Mouse (Mus musculus) 3134 (cell line): Measurements from ENCODE around the gene Fbxo47.

Experiments
- DNase-seq: peaks from one replicate; pipeline ENCODE4 v3.0.0-alpha.2; 2011; ENCODE audit warnings: low spot score; ENCODE audit not compliant: insufficient read length; ENCODE audit errors: extremely low read depth

The Fbxo47 gene

DNA sequence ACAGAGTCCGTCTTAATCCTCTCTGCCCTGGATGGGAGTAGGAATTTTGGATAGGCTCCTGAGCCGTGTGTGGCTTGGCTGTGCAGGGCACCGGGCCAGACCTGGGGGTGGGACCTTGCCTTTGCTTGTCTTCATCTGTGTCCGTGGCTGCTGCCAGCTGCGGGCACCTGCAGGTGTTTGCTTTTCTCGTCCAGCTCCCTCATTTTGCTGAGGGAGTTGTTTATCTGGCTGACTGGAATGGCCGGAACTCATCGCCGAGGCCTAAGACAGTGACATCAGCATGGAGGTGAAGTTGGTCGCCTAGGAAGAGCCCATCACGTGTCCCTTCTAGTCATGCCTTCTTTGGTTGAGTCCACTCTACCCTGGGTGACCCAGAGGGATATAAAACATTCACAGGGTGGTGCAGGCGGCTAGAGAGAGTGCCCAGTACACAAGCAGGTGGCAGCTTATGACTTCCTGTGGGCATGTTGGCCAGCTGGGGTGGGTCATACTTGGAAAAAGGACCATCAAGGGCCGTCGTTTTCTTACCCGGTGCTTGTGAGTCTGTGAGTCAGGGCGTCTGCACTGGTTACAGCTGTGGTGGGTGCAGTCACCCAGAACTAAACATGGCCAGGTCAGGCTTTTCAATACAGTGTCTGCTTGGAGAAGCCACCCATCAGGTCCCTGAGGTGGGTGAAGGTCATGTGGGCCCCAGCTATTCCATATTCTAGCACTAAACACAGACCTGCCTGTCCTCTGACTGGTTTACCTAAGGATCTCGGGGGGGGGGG, 70.0 kb downstream of the Fbxo47 start:
- peak; percentile 78 for DNase-seq

DNA sequence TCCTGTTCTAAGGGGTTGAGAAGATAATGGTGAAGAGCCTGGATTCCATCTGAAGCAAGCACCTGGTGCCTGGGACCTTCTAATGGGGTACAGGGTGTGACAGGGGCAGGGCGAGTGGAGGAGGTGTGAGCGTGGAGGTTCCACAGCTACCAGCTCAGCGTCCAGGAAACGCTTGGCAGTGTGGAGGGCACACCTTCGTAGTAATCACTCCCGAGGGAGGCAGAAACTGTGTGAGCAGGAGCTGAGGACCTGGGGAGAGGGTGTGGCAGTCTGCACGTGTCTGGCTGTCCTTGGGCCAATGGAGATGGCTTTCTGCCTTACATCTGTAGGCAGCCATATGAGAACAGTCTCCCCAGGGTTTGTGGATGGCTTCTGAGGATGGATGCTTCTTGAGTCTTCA, 70.9 kb downstream of the Fbxo47 start:
- DNase-seq, result no peak

DNA sequence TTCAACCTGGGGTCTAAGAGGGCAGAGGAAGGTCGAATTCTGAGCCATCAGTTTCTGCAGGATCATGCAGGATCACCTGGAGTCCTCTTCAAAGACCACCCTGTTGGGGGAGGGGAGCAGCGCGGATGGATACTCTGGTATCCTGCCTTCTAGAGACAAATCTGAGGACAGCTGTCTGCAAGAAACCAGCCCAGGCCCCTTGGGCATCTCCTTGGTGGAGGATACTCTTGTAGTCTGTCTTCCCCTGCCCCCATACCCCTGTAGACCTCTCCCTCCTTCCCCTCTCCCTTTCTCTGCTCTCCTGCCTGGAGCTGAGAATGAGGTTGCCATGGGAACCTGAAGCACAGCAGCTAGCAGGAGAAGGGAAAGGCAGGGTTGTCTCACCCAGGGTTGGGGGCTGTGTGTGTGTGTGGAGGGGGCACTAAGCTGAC, 71.4 kb downstream of the Fbxo47 start:
- no peak for DNase-seq

DNA sequence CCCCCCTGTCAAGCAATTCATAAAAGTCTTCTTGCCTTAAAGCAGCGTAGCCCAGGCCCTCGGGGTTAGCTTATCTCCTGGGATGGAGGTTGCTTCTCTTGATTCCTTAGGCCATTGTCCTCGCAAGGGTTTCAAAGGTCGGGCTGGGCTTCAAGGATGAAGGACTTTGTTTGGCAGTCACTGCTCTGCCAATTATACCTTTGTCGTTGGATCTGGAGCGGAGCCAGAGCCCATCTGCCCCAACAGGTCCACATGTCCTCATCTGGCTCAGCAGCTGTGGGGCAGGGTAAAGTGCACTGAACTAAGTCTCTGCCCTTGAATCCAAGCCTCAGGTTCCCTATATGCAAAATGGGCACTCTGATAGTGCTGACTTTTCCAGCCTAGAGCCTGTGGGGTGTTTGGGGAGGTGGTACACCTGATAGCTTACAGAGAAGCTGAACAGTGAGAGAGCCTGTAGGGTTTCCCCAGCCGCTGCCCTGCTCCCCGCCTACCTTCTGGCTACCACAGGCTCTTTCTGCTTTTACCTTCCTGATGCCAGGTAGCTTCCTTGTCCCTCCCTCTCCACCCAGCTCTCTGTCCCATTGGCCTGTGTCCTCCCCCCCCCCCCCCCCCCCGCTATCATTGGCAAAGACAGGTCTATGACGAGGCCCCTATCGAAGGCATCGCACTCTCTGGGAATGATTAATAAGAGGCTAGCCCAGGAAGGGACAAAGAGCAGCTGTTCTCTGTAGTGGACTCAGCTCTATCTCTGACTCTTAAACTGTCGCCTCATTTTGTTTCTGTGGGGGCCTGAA, 72.2 kb downstream of the Fbxo47 start:
- no peak for DNase-seq

DNA sequence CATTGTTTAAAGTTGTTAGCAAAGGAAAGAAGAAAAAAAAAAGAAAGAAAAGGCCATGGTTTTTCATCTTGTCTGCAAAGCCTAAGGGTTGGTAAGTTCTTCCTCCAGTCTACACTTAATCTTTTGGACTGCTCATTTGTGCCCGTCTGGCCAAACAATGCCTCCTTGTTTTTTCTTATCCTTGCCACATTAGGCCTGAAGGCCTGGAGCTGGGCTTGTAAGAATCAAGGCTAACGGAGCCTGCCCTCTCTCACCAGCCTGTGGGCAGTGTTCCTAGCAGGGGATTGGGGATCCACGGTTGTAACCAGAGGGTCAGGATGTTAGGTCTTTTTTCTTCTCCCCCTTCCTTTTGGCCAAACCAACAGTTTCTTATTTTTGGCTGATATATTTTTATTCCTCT, 73.0 kb downstream of the Fbxo47 start:
- DNase-seq, result no peak

DNA sequence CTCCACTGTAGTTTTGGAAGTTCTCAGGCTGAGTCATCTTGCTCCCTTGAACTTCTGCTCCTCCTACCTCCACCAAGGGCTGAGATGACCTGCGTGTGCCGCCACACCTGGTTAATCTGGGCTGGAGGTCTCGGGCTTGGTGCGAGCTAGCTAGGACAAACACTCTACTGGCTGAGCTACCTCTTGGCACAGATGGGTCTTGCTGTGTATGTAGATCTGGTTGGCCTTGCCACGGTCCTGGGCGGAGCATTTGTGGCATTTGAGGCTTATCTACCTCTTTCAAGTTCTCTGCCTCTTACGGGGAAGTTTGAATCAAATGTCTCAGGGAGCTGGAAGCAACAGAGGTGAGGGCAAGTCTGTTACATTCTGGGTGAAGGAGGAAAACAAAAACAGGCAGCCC, 73.6 kb downstream of the Fbxo47 start:
- DNase-seq, result peak; percentile 60

DNA sequence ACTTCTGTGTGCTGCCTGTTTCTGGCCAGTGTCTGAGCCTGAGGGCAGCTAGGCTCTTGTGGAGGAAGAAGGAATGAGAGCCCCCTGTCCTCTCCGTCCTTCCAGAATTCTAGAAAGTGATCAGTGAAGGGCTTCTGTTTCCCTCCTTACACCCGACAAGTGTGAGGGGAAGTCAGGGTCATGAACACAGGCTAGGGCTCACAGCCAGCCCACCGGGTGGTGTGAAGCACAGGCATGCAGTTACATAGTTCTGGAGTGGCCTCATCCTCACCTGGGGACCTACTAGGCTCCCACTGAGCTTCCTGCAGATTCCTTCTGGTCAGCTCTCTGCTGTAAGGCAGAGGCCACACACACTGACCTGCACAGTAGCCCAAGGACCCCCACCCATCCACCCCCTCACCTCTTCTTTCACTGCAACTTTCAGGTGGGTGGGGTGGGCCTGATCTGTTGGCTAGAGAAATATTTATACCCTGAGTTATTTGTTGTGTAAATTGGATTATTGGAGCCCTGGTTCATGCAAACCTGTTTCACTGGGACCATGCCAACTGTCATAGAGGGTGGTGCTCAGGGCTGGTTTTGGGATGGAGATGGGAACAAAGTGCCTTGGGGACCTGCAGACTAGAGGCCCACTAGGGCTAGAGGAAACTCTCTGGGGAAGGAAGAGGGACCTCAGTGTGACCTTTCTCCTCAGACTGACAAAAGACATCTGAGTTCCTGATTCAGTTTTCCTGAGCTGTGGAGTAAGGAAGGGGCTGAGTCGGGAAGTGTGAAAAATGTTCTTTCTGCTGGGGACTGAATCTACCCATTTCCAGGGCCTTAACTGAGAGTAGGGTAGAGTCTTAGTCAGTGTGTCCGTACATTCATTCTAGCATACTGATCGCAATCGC, 74.5 kb downstream of the Fbxo47 start:
- no peak for DNase-seq

DNA sequence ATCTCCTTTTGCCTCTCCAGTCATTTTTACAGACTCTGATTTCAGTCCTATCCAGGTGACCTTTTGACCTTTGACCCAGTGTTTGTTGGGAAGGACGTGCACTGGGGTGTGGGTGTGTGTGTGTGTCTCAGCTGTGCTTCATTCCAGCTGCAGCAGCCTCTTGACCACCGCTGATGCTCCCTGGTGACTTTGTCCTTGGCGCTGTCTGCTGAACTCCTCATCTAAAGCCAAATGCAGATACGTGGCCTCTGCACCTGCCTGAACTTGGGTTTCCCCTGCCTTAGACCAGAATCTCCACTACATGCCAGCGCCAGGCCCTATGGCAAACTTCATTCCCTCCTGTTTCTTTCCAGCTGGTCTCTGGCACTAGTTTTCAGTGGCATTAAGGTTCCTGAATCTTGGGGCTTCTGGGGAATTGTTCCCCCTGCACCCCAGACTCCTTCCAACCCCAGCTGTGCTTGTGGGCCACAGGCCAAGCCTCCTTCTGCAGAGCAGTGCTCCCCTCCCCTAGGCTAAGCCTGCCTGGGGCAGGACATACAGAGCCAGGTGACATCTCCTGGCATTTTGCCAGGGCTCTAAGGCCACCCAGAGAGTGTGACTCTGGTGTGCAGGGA, 75.2 kb downstream of the Fbxo47 start:
- DNase-seq, result peak; percentile 61

DNA sequence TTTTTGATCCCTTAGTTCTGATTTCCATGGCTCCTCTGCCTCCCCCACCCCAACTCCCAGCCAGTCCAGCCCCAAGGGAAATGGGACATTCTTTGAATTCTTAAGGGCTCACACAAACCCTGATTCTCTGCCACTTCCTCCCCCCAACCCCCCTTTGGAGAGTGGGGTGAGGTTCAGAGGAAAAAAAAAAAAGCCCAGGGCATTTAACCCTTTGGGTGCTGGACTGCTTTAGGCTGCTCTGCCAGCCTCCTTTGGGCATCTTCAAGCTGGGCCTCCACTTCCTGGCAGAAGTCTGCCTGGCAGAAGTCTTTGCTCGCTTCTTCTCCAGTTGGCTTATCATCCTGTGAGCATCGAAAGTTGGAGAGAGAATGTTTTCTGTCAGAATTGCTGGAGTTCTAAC, 75.9 kb downstream of the Fbxo47 start:
- DNase-seq, result peak; percentile 79

DNA sequence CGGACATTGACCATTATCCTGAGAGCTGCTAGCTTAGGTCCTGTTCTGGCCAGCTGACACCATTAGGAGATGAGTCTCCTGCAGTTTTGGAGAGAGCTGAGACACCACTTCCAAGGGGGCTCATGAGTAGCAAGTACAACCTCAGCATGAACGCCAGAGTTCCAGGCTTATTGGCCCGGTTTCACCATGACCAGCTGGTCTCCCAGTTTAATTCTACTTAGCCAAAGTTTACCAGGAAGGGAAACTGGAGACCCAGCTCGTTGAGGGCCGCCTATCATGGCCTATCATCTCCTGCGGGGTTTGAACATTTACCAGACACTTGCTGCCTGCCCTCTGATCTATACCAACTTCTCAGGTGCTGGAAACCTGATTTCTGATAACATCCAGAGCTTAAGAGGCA, 76.3 kb downstream of the Fbxo47 start:
- DNase-seq, result no peak

DNA sequence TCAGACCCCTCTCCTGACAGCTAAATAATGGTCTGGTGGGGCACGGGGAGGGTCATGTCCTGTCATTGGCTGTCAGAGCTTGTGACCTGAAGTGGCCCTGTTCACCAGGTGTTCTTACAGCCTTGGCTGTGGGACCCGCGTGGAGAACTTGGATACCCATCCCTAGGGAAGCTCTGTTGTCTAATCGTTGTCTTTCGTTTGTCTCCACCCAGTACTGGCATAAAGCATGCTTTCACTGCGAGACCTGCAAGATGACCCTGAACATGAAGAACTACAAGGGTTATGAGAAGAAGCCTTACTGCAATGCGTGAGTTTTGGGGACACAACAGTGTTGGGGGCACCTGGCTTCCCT, 77.4 kb downstream of the Fbxo47 start:
- DNase-seq, result no peak

DNA sequence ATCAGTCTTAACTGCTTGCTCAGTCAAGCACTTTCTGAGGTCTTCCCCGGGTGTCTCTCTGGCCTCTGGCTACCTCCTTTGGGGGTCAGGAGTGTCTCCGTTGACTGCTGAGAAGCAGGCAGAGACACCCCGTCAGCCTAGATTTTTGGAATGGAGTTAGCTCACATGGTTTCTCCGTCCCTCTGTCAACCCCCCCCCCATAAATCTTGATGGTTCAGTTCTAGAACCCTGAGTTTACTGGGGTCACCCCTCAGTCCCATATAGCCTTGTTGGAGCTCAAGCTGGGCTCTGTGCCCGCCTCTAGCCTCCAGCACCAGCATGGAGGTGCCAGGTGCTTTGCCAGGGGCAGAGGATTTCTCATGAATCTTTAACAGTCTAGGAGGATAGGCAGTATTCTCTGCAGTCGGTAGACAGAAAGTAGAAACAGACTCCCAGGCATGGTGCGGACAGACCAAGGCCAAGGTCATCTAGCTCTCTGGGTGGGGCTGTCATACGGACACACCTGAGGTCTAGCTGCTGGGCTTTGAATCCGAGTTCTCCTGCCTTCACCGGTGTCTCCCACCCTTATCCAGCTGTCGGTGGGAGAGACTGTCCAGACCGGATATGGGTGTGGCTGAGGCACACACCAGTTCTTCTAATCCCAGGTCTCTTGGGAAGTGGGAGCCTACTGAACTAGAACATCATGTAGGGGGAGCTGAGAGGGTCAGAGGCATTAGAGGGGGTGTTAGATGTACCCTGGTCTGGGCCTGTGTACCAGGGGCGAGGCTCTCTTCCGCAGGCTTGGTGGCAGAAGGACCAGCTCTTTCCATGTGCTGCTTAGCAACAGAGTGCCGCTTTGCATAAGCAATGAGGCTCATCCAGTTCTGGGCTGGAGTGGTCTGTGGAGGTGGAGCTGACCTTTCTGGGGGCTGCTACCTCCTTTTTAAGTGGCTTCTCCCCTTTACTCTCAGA, 78.0 kb downstream of the Fbxo47 start:
- DNase-seq, result peak; percentile 55

DNA sequence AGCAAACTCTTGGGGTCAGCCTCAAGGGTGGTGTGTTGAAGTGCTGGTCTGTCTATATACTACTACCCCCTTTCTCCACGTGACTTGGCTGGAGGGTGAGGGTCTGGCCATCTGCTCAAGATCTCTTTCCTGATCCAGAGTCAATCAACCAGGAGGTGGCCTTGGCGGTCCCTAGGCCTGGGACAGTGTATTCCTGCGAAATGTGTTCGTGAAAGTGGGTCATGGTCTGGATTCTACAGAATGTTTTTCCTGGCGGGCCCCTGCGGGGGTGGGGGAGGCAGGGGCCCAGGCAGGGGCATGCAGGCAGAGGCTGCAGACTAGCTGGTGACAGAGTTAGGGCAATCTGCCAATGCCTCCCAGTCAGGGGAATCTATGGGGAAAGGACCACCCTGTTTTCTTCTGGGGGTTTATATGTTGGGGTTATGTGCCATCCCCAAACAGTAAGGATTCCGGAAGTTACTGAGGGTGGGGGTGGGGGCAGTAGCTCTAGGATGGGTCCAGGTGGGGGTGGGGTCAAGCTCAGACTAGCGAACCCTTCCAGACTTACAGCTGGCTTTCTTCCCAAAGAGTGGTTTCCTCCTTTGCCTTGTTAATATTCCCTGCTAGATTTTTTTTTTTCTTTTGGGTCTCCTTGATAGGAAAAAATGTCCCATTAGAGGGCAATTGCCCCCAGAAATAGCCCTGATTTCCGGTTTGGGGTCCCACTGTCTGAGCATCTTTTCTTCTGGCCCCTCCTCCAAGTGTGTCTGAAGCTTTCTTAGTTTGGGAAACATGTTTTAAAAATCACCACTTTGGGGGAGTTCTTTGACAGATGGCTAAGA, 78.9 kb downstream of the Fbxo47 start:
- DNase-seq, result peak; percentile 69

DNA sequence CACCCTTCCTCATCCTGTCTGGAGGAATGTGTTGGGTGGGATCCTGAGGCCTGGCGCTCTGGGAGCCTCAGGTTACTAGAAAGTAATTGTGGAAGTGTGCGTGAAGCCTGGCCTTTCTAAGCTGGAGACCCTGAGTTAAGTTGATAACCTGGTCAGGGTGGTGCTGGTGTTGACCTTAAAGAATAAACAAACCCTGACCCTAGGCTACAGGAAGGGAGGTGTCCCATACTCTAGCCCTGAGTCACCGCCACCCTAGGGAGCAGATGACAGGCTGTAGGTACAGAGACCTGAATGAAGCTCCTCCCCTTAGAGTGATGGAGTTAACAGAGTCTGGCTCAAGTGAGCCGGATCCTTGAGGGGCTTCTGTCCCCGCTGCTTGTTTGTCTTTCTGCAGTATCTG, 80.1 kb downstream of the Fbxo47 start:
- DNase-seq, result no peak
